Mouse (Mus musculus): ENCODE measurements around the gene Dpagt1.

- TF ChIP-seq CTCF (IDR thresholded peaks at IDR 0.05; ENCODE audit: control insufficient read depth, insufficient read depth, insufficient read length) = no peak
- no peak for TF ChIP-seq USF1 (IDR thresholded peaks at IDR 0.05; ENCODE audit: low read depth)
- TF ChIP-seq MYOD1 (IDR thresholded peaks at IDR 0.05; ENCODE audit: control insufficient read depth, insufficient read length, low read depth) = no peak
- TF ChIP-seq MAX (IDR thresholded peaks at IDR 0.05) = no peak
- TF ChIP-seq MYOG (IDR thresholded peaks at IDR 0.05; ENCODE audit: control insufficient read depth, extremely low read depth, insufficient read length) = no peak
- no peak for TF ChIP-seq CEBPB (IDR thresholded peaks at IDR 0.05; ENCODE audit: low read depth)
- no peak for TF ChIP-seq FOSL1 (IDR thresholded peaks at IDR 0.05; ENCODE audit: insufficient read depth, low read length, poor library complexity, severe bottlenecking)
These were observed 12.8 kb downstream of the Dpagt1 start for GRCm38 (mm10) chr9:44338574-44338973.
